Mouse (Mus musculus): Measurements from ENCODE around the gene Ikzf2.

Ikzf2 gene

GRCm38 (mm10) chr1:69599074-69599772 is 87.8 kb downstream of the Ikzf2 start:
- no peak for DNase-seq (ENCODE audit: low read depth, low spot score)

GRCm38 (mm10) chr1:69591889-69592288 is 95.2 kb downstream of the Ikzf2 start:
- no peak for DNase-seq (ENCODE audit: low read depth, low spot score)

- DNase-seq (ENCODE audit: low read depth, low spot score): peak; percentile 5
These were observed 95.7 kb downstream of the Ikzf2 start for GRCm38 (mm10) chr1:69591328-69591801.

GRCm38 (mm10) chr1:69585546-69585945 is 101.5 kb downstream of the Ikzf2 start:
- DNase-seq (ENCODE audit: low read depth, low spot score): no peak

GRCm38 (mm10) chr1:69583932-69584659 is 102.9 kb downstream of the Ikzf2 start:
- no peak for DNase-seq (ENCODE audit: low read depth, low spot score)

GRCm38 (mm10) chr1:69578917-69579316 is 108.1 kb downstream of the Ikzf2 start:
- DNase-seq (ENCODE audit: low read depth, low spot score): no peak

- no peak for DNase-seq (ENCODE audit: low read depth, low spot score)
These were observed 127.5 kb downstream of the Ikzf2 start for GRCm38 (mm10) chr1:69559443-69560090.

GRCm38 (mm10) chr1:69555636-69556151 is 131.4 kb downstream of the Ikzf2 start:
- DNase-seq (ENCODE audit: low read depth, low spot score): no peak

GRCm38 (mm10) chr1:69549987-69550386 is 137.1 kb downstream of the Ikzf2 start:
- DNase-seq (ENCODE audit: low read depth, low spot score): no peak

- no peak for DNase-seq (ENCODE audit: low read depth, low spot score)
These were observed 141.2 kb downstream of the Ikzf2 start for GRCm38 (mm10) chr1:69545885-69546253.

GRCm38 (mm10) chr1:69545217-69545884 is 141.7 kb downstream of the Ikzf2 start:
- DNase-seq (ENCODE audit: low read depth, low spot score): no peak

- DNase-seq (ENCODE audit: low read depth, low spot score): no peak
These were observed 143.1 kb downstream of the Ikzf2 start for GRCm38 (mm10) chr1:69543774-69544597.

- no peak for DNase-seq (ENCODE audit: low read depth, low spot score)
These were observed 144.5 kb downstream of the Ikzf2 start for GRCm38 (mm10) chr1:69542546-69542945.

GRCm38 (mm10) chr1:69538663-69539062 is 148.4 kb downstream of the Ikzf2 start:
- no peak for DNase-seq (ENCODE audit: low read depth, low spot score)

- DNase-seq (ENCODE audit: low read depth, low spot score): no peak
These were observed 149.4 kb downstream of the Ikzf2 start for GRCm38 (mm10) chr1:69537619-69538018.

- no peak for DNase-seq (ENCODE audit: low read depth, low spot score)
These were observed 151.5 kb downstream of the Ikzf2 start for GRCm38 (mm10) chr1:69535507-69535906.

GRCm38 (mm10) chr1:69533048-69533447 is 154.0 kb downstream of the Ikzf2 start:
- DNase-seq (ENCODE audit: low read depth, low spot score): no peak

GRCm38 (mm10) chr1:69528696-69529095 is 158.3 kb downstream of the Ikzf2 start:
- no peak for DNase-seq (ENCODE audit: low read depth, low spot score)

- no peak for DNase-seq (ENCODE audit: low read depth, low spot score)
These were observed 165.4 kb downstream of the Ikzf2 start for GRCm38 (mm10) chr1:69521656-69522055.

- DNase-seq (ENCODE audit: low read depth, low spot score): no peak
These were observed 167.7 kb downstream of the Ikzf2 start for GRCm38 (mm10) chr1:69519356-69519755.

- DNase-seq (ENCODE audit: low read depth, low spot score): no peak
These were observed 169.0 kb downstream of the Ikzf2 start for GRCm38 (mm10) chr1:69518012-69518411.

All from skeletal muscle tissue, adult 2 months (tissue).